Mouse (Mus musculus) brown adipose tissue, adult 24 weeks (tissue): ENCODE data around the gene Zbtb12. TPM values are rescaled to one million over a fixed set of nuclear protein-coding genes. Genes with fewer than 3 reads are reported as not detected.
A peak's percentile ranks its signal among the peaks of the same experiment; 100 is the strongest.

Experiments used
- H3K27ac ChIP-seq: fragments of 200-500 bp; replicated peaks from 2 replicates; pipeline ENCODE4 v1.5.1; 2012; ENCODE audit warnings: low read depth, mild to moderate bottlenecking, low read length
- H3K4me1 ChIP-seq: fragments of 200-500 bp; 2 replicates; pipeline ENCODE4 v1.6.1; 2012; ENCODE audit warnings: low read length, mixed read lengths; ENCODE audit not compliant: control insufficient read depth, insufficient read depth, insufficient read length
- H3K4me3 ChIP-seq: fragments of 200-500 bp; 2 replicates; pipeline ENCODE4 v1.5.1; 2012; ENCODE audit warnings: low read depth, mild to moderate bottlenecking, low read length, moderate library complexity; ENCODE audit not compliant: insufficient read depth
- polyA plus RNA-seq: library from polyadenylated mRNA; stranded (reverse); fragments of >200 nt; gene quantifications from 2 replicates; pipeline ENCODE4 v1.2.4, GENCODE M21; 2012; ENCODE audit not compliant: missing spikeins, insufficient read depth, insufficient read length

Gene Zbtb12
- polyA plus RNA-seq, 1 experiment, result 3.3 TPM

- no peak overlapping the region for H3K27ac ChIP-seq
- peaks cover 3% of the 10 kb centered on the region; the same call in 1 of the 2 replicates for H3K4me1 ChIP-seq
These were observed 24.5 kb upstream of the Zbtb12 start for GRCm38 (mm10) chr17:34854761-34855160.

GRCm38 (mm10) chr17:34855825-34856224, 23.5 kb upstream of the Zbtb12 start:
- Histone ChIP-seq H3K4me3 (no peak overlapping the region), H3K4me1 (peaks cover 3% of the 10 kb centered on the region; the same call in 1 of the 2 replicates), H3K27ac (no peak overlapping the region)

More at GRCm38 (mm10) chr17:34854761-34855160, 24.5 kb upstream of the Zbtb12 start:
- no peak overlapping the region for H3K4me3 ChIP-seq

GRCm38 (mm10) chr17:34858670-34859069, 20.6 kb upstream of the Zbtb12 start:
- no peak overlapping the region for H3K27ac ChIP-seq
- H3K4me1 ChIP-seq, result no peaks in the 10 kb centered on the region
- no peak overlapping the region for H3K4me3 ChIP-seq

DNA sequence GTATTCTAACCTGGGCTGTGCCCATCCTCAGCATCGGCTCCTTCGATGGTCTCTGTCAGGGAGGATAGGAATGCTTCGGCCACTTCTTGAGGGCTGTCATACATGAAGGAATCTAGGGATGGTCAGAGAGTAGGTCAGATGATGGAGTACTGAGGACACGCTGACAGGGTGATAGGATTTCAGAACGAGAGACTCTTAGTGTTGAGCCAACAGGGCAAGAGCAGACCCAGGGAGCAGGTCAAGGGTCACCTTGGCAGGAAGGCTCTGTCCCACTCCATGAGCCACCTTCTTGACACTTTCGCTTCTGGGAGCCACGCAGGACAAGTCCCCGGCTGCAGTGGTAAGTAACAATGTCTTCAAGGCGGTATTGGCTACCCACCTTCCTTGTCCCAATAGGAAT, 18.8 kb upstream of the Zbtb12 start:
- H3K4me3 ChIP-seq, result no peak overlapping the region
- no peak overlapping the region for H3K27ac ChIP-seq
- H3K4me1 ChIP-seq, result no peaks in the 10 kb centered on the region

DNA sequence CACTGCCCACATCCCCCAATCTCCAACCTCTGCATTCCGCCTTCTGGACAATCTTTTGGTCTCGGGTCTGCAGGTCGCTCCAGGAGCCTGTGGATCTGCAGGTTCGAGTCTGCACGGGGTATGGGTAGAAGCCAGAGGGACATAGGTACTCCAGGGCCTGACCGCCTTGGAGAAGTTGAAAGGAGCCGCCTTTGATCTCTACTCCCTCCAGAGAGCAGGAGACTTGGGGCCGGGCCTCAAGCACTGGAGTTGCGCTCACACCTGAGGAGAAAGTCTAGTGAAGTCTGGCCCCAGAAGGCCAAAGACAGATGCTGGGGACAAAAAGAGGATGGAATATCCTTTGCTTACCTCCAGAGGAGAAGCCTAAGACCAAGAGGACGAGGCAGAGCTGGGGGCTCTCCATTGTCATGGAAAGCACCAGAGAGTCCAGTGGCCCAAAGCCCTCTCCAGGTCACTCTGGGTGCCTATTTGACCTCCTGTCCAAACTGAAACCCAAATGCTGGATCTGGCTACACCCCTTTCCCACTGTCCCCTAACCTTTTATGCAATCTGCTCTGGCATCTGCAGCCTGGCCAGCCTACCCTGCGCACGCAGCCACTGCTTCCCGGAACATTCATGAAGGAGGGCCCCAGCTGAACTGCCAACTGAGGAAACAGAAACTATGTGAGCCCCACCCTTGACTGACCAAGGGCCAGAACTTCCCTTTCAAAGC, 17.4 kb upstream of the Zbtb12 start:
- Histone ChIP-seq H3K27ac (peak overlapping the region; percentile 49; the same call in 1 of the 2 replicates), H3K4me1 (no peaks in the 10 kb centered on the region), H3K4me3 (no peak overlapping the region)

DNA sequence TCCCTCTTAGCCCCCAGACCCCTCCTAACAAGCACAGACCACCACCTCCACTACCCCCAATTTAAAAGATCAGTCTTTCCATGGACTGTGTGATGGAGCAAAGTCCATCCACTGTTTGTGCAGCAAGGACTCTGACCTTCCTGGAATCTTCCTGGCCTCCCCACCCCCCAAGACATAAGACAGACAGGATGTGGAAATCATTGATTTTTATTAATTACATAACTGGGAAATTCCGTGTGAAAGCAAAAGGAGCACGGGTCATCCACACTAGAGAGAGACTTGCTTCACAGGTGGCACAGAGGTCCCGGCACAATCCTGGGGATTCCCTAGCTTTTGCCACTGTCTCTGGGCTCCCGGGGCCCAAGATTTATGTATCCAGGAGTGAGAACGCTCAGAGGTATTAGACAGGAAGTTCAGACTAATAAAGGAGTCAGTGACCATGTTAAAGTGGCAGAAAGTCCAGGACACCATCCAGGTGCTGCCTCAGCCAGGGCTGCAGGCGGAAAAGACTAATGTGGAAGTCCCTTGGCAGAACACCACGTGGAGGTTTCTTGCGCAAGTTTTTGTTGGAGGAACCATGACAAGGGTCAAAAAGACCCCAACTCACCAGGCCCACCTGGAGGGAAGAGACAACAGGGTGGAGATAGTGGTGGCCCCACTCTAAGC, 16.7 kb upstream of the Zbtb12 start, which contains the start of gene Cfb:
Cfb (minus strand) TSS at position 103 of the 666 bp plus-strand sequence.
- H3K27ac ChIP-seq, result peak within 1 kb of the TSS; percentile 49; the same call in 1 of the 2 replicates
- H3K4me1 ChIP-seq, result no peaks in the 10 kb centered on the region
- no peak within 1 kb of the TSS for H3K4me3 ChIP-seq

- H3K4me1 ChIP-seq, result no peaks in the 10 kb centered on the region
- H3K4me3 ChIP-seq, result no peak overlapping the region
- H3K27ac ChIP-seq, result no peak overlapping the region
These were observed 13.3 kb upstream of the Zbtb12 start for GRCm38 (mm10) chr17:34865981-34866380.

GRCm38 (mm10) chr17:34874321-34874720, 5.0 kb upstream of the Zbtb12 start:
- H3K4me1 ChIP-seq, result no peaks in the 10 kb centered on the region
- H3K4me3 ChIP-seq, result no peak overlapping the region
- H3K27ac ChIP-seq, result no peak overlapping the region

- Histone ChIP-seq H3K27ac (no peak overlapping the region), H3K4me3 (no peak overlapping the region)
These were observed 1.9 kb downstream of the Zbtb12 start for GRCm38 (mm10) chr17:34881166-34881565.

DNA sequence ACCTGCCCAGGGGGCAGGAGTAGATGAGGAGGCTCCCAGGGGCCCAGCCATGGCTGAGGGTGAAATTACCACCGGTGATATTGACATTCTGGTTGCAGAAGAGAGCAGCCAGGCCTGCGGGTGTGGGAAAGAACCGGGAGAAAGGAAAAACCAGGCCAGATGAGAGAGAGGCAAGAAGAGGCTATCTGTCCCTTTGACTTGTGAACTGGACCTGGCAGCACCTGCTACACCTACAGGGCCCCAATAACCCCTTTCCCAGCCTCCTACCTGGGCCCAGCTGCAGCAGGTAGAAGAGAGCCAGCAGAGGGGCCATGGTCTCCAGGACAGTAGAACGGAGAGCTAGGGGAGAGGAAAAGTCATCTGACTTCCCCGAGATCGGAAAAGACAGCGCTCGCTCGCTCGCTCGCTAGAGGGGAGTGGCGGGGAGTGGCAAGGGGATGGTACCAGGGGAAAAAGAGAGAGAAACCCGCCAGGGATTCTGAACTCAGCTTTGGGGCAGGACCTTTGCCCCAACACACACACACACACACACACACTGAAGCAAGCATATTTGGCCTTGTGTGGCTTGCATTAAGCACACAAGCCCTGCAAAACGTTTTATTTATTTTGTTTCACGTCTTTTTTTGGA, 2.5 kb downstream of the Zbtb12 start, which contains the start of gene Gm20547:
Gm20547 (minus strand) TSS at position 360 of the 628 bp plus-strand sequence.
- Histone ChIP-seq H3K27ac (no peak within 1 kb of the TSS), H3K4me3 (peak within 1 kb of the TSS; percentile 26; the same call in 1 of the 2 replicates), H3K4me1 (0 out of 2 replicates have a peak, but pooled peaks cover 2% of the 10 kb centered on the region)

More at GRCm38 (mm10) chr17:34881166-34881565, 1.9 kb downstream of the Zbtb12 start:
- H3K4me1 ChIP-seq, result 0 out of 2 replicates have a peak, but pooled peaks cover 2% of the 10 kb centered on the region

DNA sequence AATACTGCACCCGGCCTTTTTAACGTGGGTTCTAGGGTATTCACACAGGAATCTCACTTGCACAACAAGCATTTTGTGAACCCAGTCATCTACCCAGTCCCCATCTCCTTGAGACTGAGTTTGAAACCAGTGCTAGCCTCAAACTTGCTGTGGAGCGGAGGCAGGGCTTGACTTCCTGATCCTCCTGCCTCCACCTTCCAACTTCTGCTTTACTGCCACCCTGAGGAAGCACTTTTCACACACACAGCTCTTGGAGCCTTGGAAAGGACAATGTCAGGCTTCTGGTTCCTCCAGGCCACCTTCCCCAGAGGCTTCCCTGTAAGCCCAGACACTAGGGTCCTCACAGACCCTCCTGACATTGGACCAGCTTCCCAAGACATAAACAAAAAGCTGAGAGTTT, 4.0 kb downstream of the Zbtb12 start:
- H3K27ac ChIP-seq, result no peak overlapping the region
- 0 out of 2 replicates have a peak, but pooled peaks cover 2% of the 10 kb centered on the region for H3K4me1 ChIP-seq

GRCm38 (mm10) chr17:34884704-34885103, 5.4 kb downstream of the Zbtb12 start:
- Histone ChIP-seq H3K27ac (no peak overlapping the region), H3K4me3 (no peak overlapping the region), H3K4me1 (0 out of 2 replicates have a peak, but pooled peaks cover 2% of the 10 kb centered on the region)

More for the DNA sequence above, 4.0 kb downstream of the Zbtb12 start:
- no peak overlapping the region for H3K4me3 ChIP-seq

- Histone ChIP-seq H3K4me1 (no peaks in the 10 kb centered on the region), H3K4me3 (no peak overlapping the region), H3K27ac (no peak overlapping the region)
These were observed 6.3 kb downstream of the Zbtb12 start for GRCm38 (mm10) chr17:34885615-34886014.

- H3K4me1 ChIP-seq, result no peaks in the 10 kb centered on the region
- H3K4me3 ChIP-seq, result no peak overlapping the region
- no peak overlapping the region for H3K27ac ChIP-seq
These were observed 8.7 kb downstream of the Zbtb12 start for GRCm38 (mm10) chr17:34887942-34888341.
